Mouse (Mus musculus) spleen, adult 2 months (tissue): ENCODE data around the gene Klhl29.

Experiments
- CTCF ChIP-seq: fragments of 200-500 bp; IDR thresholded peaks from 2 replicates; pipeline ENCODE4 v1.5.1; 2011; ENCODE audit warnings: mild to moderate bottlenecking, inconsistent platforms; ENCODE audit not compliant: insufficient read depth, insufficient read length, insufficient replicate concordance; ENCODE audit errors: extremely low read depth
- POLR2A ChIP-seq: fragments of 200-500 bp; IDR thresholded peaks from 2 replicates; pipeline ENCODE4 v1.6.1; 2011; ENCODE audit warnings: low read depth, low read length, inconsistent platforms

DNA sequence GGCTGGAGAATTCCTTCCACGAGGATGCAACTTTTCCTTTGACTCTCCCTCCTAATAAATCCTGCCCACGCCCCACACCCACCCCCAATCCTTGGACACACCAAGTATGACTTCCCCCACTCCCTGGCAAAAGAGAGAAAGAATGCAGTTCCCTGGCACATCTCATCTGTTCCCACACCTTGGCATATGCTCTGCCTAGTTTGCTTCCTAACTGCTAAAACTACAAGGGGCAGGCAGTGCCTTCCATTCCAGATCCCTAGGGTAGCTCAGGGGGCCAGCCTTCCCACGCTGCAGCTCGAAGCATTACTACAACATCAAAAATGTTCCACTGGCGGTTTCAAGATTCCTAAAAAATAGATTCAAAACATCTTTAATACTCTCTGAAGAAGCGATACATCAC lies 212.8 kb downstream of the Klhl29 start:
- TF ChIP-seq CTCF = no peak
- TF ChIP-seq POLR2A = no peak
